Mouse (Mus musculus): ENCODE measurements around the gene Abl2. TPM values are rescaled to one million over a fixed set of nuclear protein-coding genes. Genes with fewer than 3 reads are reported as not detected.

The Abl2 gene
- polyA plus RNA-seq, 1 experiment = 16.4 TPM

DNA sequence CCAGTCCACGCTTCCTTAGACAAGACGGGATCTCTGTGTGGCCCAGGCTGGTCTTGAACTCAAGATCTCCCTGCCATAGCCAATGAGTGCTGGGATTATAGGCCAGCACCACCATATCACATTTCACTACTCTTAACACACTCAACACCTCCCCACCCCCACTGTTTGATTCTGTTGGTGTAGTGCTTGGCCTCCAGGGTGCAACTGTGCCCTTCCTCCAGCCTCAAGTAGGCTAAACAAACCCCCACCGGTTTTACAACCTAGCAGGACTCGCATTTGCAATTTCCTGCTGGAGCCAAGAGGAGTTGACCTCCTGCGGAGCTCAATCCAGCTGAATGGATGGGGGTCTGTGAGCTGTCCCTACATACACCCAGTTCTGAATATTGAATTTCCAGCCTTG is 110.0 kb downstream of the Abl2 start:
- DNase-seq = no peak
- Histone ChIP-seq H3K4me1 (ENCODE audit: control insufficient read depth, insufficient read depth, low read length) (no peaks in the 10 kb centered on the region), H3K27me3 (ENCODE audit: control insufficient read depth, insufficient read depth, low read length) (no peaks in the 10 kb centered on the region), H3K27ac (ENCODE audit: insufficient read depth, low read length) (no peak overlapping the region), H3K4me3 (replicated peaks; ENCODE audit: insufficient read depth, low read depth, low read length) (no peak overlapping the region)
- 60% methylated on average over 5 of the region's 5 CpGs for WGBS
- no peak for TF ChIP-seq CTCF (IDR thresholded peaks at IDR 0.05; ENCODE audit: borderline replicate concordance, insufficient read depth, low read depth, low read length)
- TF ChIP-seq POLR2A (IDR thresholded peaks at IDR 0.05; ENCODE audit: borderline replicate concordance, insufficient read depth, low read length) = no peak

DNA sequence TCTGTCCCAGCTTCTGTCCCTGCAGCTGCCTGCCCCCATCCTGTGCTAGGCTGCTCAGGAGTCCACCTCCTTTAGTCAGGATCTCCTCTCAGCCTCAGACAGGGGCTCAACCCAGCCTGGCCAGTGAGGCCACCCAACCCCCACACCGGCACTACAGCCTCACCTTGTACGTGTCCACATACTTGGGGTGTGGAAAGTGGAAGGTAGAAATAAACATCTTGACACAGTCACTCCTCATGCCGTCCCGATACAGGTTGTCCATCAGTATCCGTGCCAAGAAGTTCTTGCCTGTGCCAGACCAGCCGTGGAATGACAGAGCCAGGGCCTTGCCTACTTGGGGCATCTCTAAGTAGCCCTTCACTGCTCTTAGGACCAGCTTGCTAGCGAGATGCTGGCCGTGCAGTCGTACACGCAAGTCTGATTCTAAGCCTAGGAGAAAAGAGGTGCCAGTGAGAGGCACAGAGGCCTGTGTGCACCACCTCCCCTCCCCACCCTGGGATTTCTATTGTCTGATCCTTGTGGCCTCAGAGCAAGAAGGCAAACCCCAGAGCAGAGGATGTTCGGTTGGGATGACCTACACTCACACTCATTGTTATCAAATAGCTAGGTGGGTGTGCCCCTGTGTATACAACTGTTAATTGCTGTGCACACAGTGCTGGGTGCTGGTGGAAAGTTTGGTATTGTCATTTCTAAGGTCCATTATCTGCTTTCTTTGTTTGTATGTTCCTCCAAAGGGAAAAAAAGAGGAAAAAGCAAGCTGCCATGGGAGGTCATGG is 110.8 kb downstream of the Abl2 start:
- DNase-seq = no peak
- 45% methylated on average over 11 of the region's 11 CpGs for WGBS
- H3K27me3 ChIP-seq (ENCODE audit: control insufficient read depth, insufficient read depth, low read length) = no peaks in the 10 kb centered on the region
- H3K27ac ChIP-seq (ENCODE audit: insufficient read depth, low read length) = no peak overlapping the region
- H3K4me3 ChIP-seq (replicated peaks; ENCODE audit: insufficient read depth, low read depth, low read length) = no peak overlapping the region
- H3K4me1 ChIP-seq (ENCODE audit: control insufficient read depth, insufficient read depth, low read length) = no peaks in the 10 kb centered on the region
- TF ChIP-seq CTCF (IDR thresholded peaks at IDR 0.05; ENCODE audit: borderline replicate concordance, insufficient read depth, low read depth, low read length) (no peak), POLR2A (IDR thresholded peaks at IDR 0.05; ENCODE audit: borderline replicate concordance, insufficient read depth, low read length) (no peak)

DNA sequence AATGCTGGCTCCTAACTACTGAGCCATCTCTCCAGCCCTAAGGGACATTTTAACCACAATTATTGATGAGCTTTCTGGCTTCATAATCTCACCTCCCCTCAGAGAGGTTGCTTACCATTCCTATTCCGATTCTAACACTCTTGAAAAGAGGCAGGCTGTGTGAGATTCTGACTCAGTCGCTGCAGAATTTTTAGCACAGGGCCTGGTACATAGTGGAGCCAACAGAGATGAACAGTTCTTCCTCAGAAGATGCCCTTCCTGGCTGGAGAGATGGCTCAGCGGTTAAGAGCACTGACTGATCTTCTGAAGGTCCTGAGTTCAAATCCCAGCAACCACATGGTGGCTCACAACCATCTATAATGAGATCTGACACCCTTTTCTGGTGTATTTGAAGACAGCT is 113.3 kb downstream of the Abl2 start:
- TF ChIP-seq POLR2A (IDR thresholded peaks at IDR 0.05; ENCODE audit: borderline replicate concordance, insufficient read depth, low read length) = no peak
- TF ChIP-seq CTCF (IDR thresholded peaks at IDR 0.05; ENCODE audit: borderline replicate concordance, insufficient read depth, low read depth, low read length) = no peak
- no peak overlapping the region for H3K27ac ChIP-seq (ENCODE audit: insufficient read depth, low read length)
- WGBS = over 99% methylated on average over 3 of the region's 3 CpGs
- H3K4me3 ChIP-seq (replicated peaks; ENCODE audit: insufficient read depth, low read depth, low read length) = no peak overlapping the region
- no peak for DNase-seq
- H3K27me3 ChIP-seq (ENCODE audit: control insufficient read depth, insufficient read depth, low read length) = no peaks in the 10 kb centered on the region
- H3K4me1 ChIP-seq (ENCODE audit: control insufficient read depth, insufficient read depth, low read length) = no peaks in the 10 kb centered on the region

DNA sequence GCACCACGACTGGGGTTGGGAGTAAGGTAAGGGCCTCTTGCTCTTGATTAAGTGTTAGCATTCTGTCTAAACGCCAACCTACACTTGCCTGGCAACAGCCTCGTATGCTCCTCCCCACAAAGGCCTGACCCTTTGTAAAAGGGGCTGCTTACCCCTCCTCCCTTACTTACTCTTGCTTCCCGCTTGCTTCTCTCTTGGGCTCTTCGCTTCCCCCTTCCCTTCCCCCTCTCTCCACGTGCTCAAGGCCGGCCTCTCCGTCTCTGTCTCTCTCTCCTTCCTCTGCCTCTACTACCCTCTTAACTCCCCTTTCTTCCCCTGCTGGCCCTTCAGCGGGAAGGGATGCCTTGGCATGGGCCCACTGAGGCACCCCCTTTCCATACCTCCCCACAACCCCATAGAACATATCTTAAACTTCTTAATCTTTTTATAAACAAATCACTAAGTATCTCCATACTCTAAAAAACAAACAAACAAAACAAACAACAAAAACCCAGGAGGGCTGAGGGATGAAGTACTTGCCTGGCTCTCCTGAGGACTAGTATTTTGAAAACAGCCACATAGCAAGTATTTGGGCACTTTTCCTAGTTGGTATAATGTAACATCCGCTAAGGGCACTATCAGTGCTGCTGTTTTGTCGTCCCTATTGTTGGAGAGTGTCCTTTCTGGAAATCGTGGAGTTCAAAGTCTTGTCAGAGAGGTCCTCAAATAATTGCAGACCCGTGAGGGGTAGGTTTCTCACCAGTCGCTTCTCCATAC is 114.3 kb downstream of the Abl2 start:
- no peak for DNase-seq
- WGBS = 63% methylated on average over 14 of the region's 14 CpGs
- Histone ChIP-seq H3K4me1 (ENCODE audit: control insufficient read depth, insufficient read depth, low read length) (no peaks in the 10 kb centered on the region), H3K27ac (ENCODE audit: insufficient read depth, low read length) (no peak overlapping the region), H3K27me3 (ENCODE audit: control insufficient read depth, insufficient read depth, low read length) (no peaks in the 10 kb centered on the region), H3K4me3 (replicated peaks; ENCODE audit: insufficient read depth, low read depth, low read length) (peak overlapping the region; percentile 78)
- no peak for TF ChIP-seq CTCF (IDR thresholded peaks at IDR 0.05; ENCODE audit: borderline replicate concordance, insufficient read depth, low read depth, low read length)
- TF ChIP-seq POLR2A (IDR thresholded peaks at IDR 0.05; ENCODE audit: borderline replicate concordance, insufficient read depth, low read length) = no peak

DNA sequence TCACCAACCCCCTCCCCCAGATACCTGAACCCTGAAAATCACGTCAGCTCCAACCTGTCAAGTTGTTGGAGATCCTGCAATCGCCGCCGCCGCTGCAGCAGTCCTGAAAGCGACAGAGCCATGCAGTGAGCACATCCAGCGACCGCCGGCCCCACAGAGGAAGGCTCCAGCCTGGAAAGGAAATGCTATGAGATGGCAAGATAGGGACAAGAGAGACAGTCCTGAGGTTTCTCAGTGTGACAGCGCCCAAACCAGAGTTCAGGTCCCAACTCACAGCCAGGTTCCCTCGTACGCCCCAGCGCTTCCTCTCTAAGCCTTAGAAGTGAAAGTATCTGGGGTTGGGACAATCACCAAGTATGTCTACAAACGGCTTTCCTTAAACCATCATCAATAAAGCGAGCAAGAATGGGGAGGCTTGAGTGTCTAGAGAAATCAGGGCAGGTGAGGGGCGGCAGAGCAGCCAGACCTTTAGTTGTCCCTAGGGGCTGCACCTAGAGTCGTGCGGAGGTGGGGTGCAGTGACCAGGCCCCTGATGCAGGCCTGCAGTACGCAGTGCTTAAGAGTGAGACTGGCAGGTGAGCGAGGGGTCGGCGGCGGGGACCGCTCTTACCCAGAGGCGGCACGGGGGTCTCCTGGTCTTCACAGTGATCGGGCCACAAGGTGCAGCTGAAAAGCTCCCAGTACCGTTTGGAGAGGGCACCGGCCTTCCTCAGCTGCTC is 115.0 kb downstream of the Abl2 start:
- no peaks in the 10 kb centered on the region for H3K27me3 ChIP-seq (ENCODE audit: control insufficient read depth, insufficient read depth, low read length)
- no peak for TF ChIP-seq CTCF (IDR thresholded peaks at IDR 0.05; ENCODE audit: borderline replicate concordance, insufficient read depth, low read depth, low read length)
- no peak for TF ChIP-seq POLR2A (IDR thresholded peaks at IDR 0.05; ENCODE audit: borderline replicate concordance, insufficient read depth, low read length)
- no peaks in the 10 kb centered on the region for H3K4me1 ChIP-seq (ENCODE audit: control insufficient read depth, insufficient read depth, low read length)
- H3K4me3 ChIP-seq (replicated peaks; ENCODE audit: insufficient read depth, low read depth, low read length) = peak overlapping the region; percentile 78
- H3K27ac ChIP-seq (ENCODE audit: insufficient read depth, low read length) = no peak overlapping the region
- peak; percentile 26 to 54 for DNase-seq
- 5% methylated on average over 29 of the region's 29 CpGs for WGBS

DNA sequence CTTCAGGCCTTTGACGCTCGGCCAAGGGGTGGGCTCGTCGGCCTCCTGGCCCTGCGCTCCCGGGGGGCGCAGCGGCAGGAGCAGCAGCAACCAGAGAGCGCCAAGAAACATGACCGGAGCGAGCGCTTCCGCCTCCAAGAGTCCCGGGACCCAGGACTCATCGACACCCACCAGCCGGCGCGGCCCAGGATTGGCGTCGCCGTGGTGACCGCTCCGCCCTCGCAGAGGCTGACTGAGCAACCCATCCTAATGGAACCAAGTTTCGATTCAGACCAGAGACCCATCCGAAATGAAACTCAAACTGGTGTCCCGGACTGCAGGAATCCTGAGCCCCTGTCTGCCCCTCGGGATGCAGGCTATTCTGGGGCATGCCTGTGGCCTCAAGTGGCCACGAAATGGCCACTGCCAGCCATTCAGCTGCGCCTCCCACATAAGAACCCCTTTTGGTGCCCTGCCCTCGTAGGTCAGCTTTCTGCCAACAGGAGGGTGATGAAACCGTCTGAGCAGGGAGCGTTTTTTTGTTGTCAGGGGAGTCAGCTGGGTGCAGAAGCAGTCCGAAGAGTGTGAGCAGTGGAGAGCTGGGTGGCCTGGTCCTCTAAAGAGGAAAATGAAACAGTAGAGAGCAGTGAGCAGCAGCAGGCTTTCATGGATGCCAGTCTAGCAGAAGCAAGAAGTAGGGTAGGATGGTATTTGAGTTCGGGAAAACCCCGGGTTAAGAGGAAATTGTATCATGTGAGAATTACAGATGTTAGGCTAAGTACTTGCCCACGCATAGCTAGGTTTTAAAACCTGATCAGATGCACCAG is 115.8 kb downstream of the Abl2 start, which contains the start of gene Tor3a:
Gene Tor3a (minus strand): TSS at position 162 of the 806 bp plus-strand sequence.
- Histone ChIP-seq H3K4me3 (replicated peaks; ENCODE audit: insufficient read depth, low read depth, low read length) (peak within 1 kb of the TSS; percentile 78), H3K27ac (ENCODE audit: insufficient read depth, low read length) (no peak within 1 kb of the TSS), H3K27me3 (ENCODE audit: control insufficient read depth, insufficient read depth, low read length) (no peaks in the 10 kb centered on the region), H3K4me1 (ENCODE audit: control insufficient read depth, insufficient read depth, low read length) (no peaks in the 10 kb centered on the region)
- WGBS = 11% methylated on average over 37 of the region's 37 CpGs
- peak; percentile 64 to 73 for DNase-seq
- TF ChIP-seq POLR2A (IDR thresholded peaks at IDR 0.05; ENCODE audit: borderline replicate concordance, insufficient read depth, low read length) (no peak), CTCF (IDR thresholded peaks at IDR 0.05; ENCODE audit: borderline replicate concordance, insufficient read depth, low read depth, low read length) (no peak)

DNA sequence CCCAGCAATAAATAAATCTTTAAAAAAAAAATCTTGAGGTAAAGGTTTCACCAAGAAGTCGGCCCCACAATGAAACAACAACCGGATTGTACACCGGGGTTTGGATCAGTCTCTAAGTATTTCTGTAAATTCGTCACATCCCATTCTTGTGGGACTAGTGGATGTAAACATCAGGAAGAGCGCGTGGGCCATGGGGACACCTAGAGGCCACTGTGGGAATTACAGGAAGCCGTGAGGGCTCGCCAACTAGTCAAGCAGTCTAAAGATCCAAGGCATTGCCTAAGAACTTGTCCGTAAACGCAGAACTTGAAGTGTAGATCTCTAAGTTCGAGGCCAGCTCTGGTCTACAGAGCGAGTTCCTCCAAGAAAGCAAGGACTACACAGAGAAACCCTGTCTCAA is 117.6 kb downstream of the Abl2 start:
- Histone ChIP-seq H3K4me3 (replicated peaks; ENCODE audit: insufficient read depth, low read depth, low read length) (no peak overlapping the region), H3K27ac (ENCODE audit: insufficient read depth, low read length) (no peak overlapping the region), H3K4me1 (ENCODE audit: control insufficient read depth, insufficient read depth, low read length) (no peaks in the 10 kb centered on the region), H3K27me3 (ENCODE audit: control insufficient read depth, insufficient read depth, low read length) (no peaks in the 10 kb centered on the region)
- peak; percentile 48 to 69 for DNase-seq
- TF ChIP-seq CTCF (IDR thresholded peaks at IDR 0.05; ENCODE audit: borderline replicate concordance, insufficient read depth, low read depth, low read length) (peak; percentile 78), POLR2A (IDR thresholded peaks at IDR 0.05; ENCODE audit: borderline replicate concordance, insufficient read depth, low read length) (no peak)
- WGBS = 46% methylated on average over 12 of the region's 12 CpGs
